Mouse (Mus musculus): ENCODE results near the gene Zfp710. TPM values are rescaled to one million over a fixed set of nuclear protein-coding genes. Genes with fewer than 3 reads are reported as not detected.

The Zfp710 gene
- total and polyA plus RNA-seq, 2 experiments from 2014 or later: 10.7 to 33.6 TPM

DNA sequence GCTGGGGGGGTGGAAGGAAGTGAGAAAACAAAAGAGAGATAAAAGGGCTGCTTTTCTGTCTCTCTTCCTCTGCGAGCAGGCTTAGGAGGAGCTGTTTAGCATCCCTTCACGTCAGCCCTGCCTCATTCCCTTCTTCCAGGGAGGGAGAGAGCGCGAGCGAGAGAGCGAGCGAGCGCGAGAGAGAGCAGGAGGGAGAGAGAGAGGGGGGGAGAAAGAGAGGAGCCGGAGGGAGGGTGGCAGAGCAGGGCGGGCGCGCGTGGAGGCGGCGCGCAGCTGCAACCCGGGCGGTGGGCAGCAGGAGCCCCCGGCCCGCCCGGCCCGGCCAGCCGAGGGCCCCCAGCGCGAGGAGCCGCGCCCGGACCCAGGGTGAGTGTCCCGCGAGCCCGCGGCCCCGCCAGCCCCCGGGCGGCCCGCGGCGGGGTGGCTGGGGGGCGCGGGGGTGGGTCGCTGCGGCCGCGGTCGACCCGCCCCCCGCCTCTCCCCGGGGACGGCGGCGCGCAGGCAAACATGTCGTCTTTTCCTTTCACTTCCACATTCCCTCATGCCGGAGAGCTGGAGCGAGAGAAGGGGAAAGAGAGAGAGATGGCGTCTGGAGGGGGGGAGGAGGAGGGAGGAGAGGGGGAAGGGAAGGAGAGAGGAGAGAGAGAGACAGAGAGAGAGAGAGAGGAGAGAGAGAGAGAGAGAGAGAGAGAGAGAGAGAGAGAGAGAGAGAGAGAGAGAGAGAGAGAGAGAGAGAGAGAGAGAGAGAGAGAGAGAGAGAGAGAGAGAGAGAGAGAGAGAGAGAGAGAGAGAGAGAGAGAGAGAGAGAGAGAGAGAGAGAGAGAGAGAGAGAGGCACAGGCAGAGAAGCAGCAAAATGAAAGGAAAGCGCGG, 1.7 kb downstream of the Zfp710 start:
- WGBS: 0% methylated on average over 28 of the region's 59 CpGs
- ATAC-seq (ENCODE audit: low FRiP score): peak; percentile 73
- peak overlapping the region; percentile 87 for H3K27ac ChIP-seq (ENCODE audit: low read depth, low read length)
- no peaks in the 10 kb centered on the region for H3K9me3 ChIP-seq (ENCODE audit: low read length)
- H3K9ac ChIP-seq (replicated peaks; ENCODE audit: low read length, poor library complexity, severe bottlenecking): peak overlapping the region; percentile 80
- H3K4me3 ChIP-seq (ENCODE audit: low read depth, low read length): peak overlapping the region; percentile 84
- peaks cover 9% of the 10 kb centered on the region; the same call in 1 of the 2 replicates for H3K4me1 ChIP-seq (ENCODE audit: insufficient read depth, low read length)
- peak; percentile 12; the same call in 1 of the 2 replicates for TF ChIP-seq CTCF (IDR thresholded peaks at IDR 0.05)
- H3K4me2 ChIP-seq (ENCODE audit: low read depth, low read length, poor library complexity, severe bottlenecking): peak overlapping the region; percentile 90
- peak; percentile 76 for DNase-seq (ENCODE audit: low spot score)
- no peaks in the 10 kb centered on the region for H3K27me3 ChIP-seq (ENCODE audit: insufficient read depth, low read length)
- no peaks in the 10 kb centered on the region for H3K36me3 ChIP-seq (ENCODE audit: insufficient read depth, low read length)

DNA sequence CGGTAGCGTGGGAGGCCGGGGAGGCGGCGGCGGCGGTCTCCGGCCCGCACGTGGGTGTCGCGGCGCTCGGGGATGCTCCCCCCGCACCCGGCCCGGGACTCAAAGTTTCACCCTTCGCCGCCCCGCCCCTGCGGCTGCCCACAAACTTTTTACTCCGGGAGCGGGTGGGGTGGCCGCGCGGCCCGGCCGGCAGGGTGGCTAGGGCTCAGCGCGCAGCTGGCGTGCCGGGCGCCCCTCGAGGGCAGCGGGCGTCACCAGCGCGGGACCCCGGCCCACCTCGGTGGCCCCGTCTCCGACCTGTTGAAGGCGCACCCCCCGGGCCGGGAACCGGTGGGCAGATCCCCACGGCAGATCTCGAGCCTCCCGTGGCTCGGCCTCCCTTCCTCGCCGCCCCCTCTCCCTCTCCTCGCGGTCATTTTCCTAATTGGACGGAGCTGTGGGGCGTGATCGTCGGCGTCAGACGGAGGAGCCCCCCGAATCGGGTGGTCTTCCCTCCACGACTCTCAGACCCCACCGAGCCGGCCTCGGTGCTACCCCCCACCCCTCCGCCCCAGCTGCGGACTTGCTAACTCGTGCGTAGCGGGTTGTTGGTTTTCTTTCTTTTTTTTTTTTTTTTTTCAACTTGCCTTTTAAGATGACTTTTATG, 2.5 kb downstream of the Zfp710 start:
- H3K27me3 ChIP-seq (ENCODE audit: insufficient read depth, low read length): no peaks in the 10 kb centered on the region
- H3K27ac ChIP-seq (ENCODE audit: low read depth, low read length): peak overlapping the region; percentile 55
- peak overlapping the region; percentile 90 for H3K4me2 ChIP-seq (ENCODE audit: low read depth, low read length, poor library complexity, severe bottlenecking)
- DNase-seq (ENCODE audit: low spot score) (peak; percentile 48), ATAC-seq (ENCODE audit: low FRiP score) (peak; percentile 25; the same call in 1 of the 2 replicates)
- H3K9ac ChIP-seq (replicated peaks; ENCODE audit: low read length, poor library complexity, severe bottlenecking): peak overlapping the region; percentile 73
- H3K36me3 ChIP-seq (ENCODE audit: insufficient read depth, low read length): no peaks in the 10 kb centered on the region
- peak overlapping the region; percentile 84 for H3K4me3 ChIP-seq (ENCODE audit: low read depth, low read length)
- WGBS: under 1% methylated on average over 57 of the region's 71 CpGs
- TF ChIP-seq CTCF (IDR thresholded peaks at IDR 0.05): no peak
- no peaks in the 10 kb centered on the region for H3K9me3 ChIP-seq (ENCODE audit: low read length)
- peaks cover 9% of the 10 kb centered on the region; the same call in 1 of the 2 replicates for H3K4me1 ChIP-seq (ENCODE audit: insufficient read depth, low read length)

GRCm38 (mm10) chr7:80027636-80028417, 3.2 kb downstream of the Zfp710 start:
- peaks cover 9% of the 10 kb centered on the region; the same call in 1 of the 2 replicates for H3K4me1 ChIP-seq (ENCODE audit: insufficient read depth, low read length)
- peak overlapping the region; percentile 73 for H3K9ac ChIP-seq (replicated peaks; ENCODE audit: low read length, poor library complexity, severe bottlenecking)
- no peaks in the 10 kb centered on the region for H3K9me3 ChIP-seq (ENCODE audit: low read length)
- no peaks in the 10 kb centered on the region for H3K36me3 ChIP-seq (ENCODE audit: insufficient read depth, low read length)
- H3K27ac ChIP-seq (ENCODE audit: low read depth, low read length): peak overlapping the region; percentile 55; the same call in 1 of the 2 replicates
- H3K4me3 ChIP-seq (ENCODE audit: low read depth, low read length): peak overlapping the region; percentile 84
- DNase-seq (ENCODE audit: low spot score) (no peak), ATAC-seq (ENCODE audit: low FRiP score) (no peak)
- peak overlapping the region; percentile 90 for H3K4me2 ChIP-seq (ENCODE audit: low read depth, low read length, poor library complexity, severe bottlenecking)
- no peaks in the 10 kb centered on the region for H3K27me3 ChIP-seq (ENCODE audit: insufficient read depth, low read length)
- 4% methylated on average over 23 of the region's 23 CpGs for WGBS
- no peak for TF ChIP-seq CTCF (IDR thresholded peaks at IDR 0.05)

GRCm38 (mm10) chr7:80028418-80028720, 3.8 kb downstream of the Zfp710 start:
- H3K4me3 ChIP-seq (ENCODE audit: low read depth, low read length): 0 out of 2 replicates have a peak overlapping the region, but pooled peaks have one; percentile 84
- 16% methylated on average over 3 of the region's 3 CpGs for WGBS

DNA sequence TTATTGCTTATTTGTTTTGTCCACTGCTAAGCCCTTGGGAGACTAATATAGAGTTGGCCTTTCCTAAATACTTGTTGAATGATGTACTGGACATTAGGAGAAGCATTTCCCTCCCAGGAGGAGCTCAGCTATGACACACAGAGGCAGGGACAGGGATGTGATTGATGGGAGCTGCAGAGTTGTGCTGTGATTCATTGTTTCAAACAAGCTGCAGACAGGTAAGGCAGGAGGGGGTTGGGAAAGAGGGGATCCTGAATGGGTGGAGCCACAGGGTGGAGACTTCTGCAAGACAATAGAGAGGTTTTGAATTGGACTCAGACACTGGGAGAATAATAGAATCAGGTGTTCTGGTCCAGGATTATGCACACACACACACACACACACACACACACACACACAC, 5.4 kb downstream of the Zfp710 start:
- Histone ChIP-seq H3K27ac (ENCODE audit: low read depth, low read length) (no peak overlapping the region), H3K27me3 (ENCODE audit: insufficient read depth, low read length) (no peaks in the 10 kb centered on the region), H3K4me1 (ENCODE audit: insufficient read depth, low read length) (peaks cover 8% of the 10 kb centered on the region; the same call in 1 of the 2 replicates), H3K36me3 (ENCODE audit: insufficient read depth, low read length) (no peaks in the 10 kb centered on the region), H3K9me3 (ENCODE audit: low read length) (no peaks in the 10 kb centered on the region), H3K9ac (replicated peaks; ENCODE audit: low read length, poor library complexity, severe bottlenecking) (no peak overlapping the region), H3K4me2 (ENCODE audit: low read depth, low read length, poor library complexity, severe bottlenecking) (no peak overlapping the region), H3K4me3 (ENCODE audit: low read depth, low read length) (no peak overlapping the region)
- DNase-seq (ENCODE audit: low spot score): no peak
- no peak for ATAC-seq (ENCODE audit: low FRiP score)
- TF ChIP-seq CTCF (IDR thresholded peaks at IDR 0.05): no peak

More at GRCm38 (mm10) chr7:80028418-80028720, 3.8 kb downstream of the Zfp710 start:
- peak; percentile 16 for DNase-seq (ENCODE audit: low spot score)
- H3K9ac ChIP-seq (replicated peaks; ENCODE audit: low read length, poor library complexity, severe bottlenecking): no peak overlapping the region
- H3K4me2 ChIP-seq (ENCODE audit: low read depth, low read length, poor library complexity, severe bottlenecking): peak overlapping the region; percentile 90
- no peaks in the 10 kb centered on the region for H3K36me3 ChIP-seq (ENCODE audit: insufficient read depth, low read length)
- H3K27me3 ChIP-seq (ENCODE audit: insufficient read depth, low read length): no peaks in the 10 kb centered on the region
- no peaks in the 10 kb centered on the region for H3K9me3 ChIP-seq (ENCODE audit: low read length)
- no peak for TF ChIP-seq CTCF (IDR thresholded peaks at IDR 0.05)
- peaks cover 9% of the 10 kb centered on the region; the same call in 1 of the 2 replicates for H3K4me1 ChIP-seq (ENCODE audit: insufficient read depth, low read length)
- no peak overlapping the region for H3K27ac ChIP-seq (ENCODE audit: low read depth, low read length)
- ATAC-seq (ENCODE audit: low FRiP score): no peak
